Mouse (Mus musculus) CH12.LX (cell line): ENCODE data around the gene Zfp677. TPM values are rescaled to one million over a fixed set of nuclear protein-coding genes. Genes with fewer than 3 reads are reported as not detected.

Experiments
- DNase-seq: peaks from one replicate; pipeline ENCODE4 v3.0.0-alpha.2; 2013; ENCODE audit errors: extremely low read depth
- H3K27ac ChIP-seq: 2 replicates; pipeline ENCODE4 v1.5.1; 2012; ENCODE audit warnings: low read depth, mild to moderate bottlenecking, control low read depth, moderate library complexity; ENCODE audit not compliant: insufficient read depth
- H3K27me3 ChIP-seq: replicated peaks from 2 replicates; pipeline ENCODE3; 2012; ENCODE audit warnings: inconsistent platforms
- H3K36me3 ChIP-seq, 2 experiments: replicated peaks in 1 of 2; 2 replicates each; pipeline versions ENCODE3 to v1.6.1; 2012; ENCODE audit warnings: inconsistent platforms in 1 of 2, low read length in 1 of 2, mild to moderate bottlenecking in 1 of 2, mixed read lengths in 1 of 2, moderate library complexity in 1 of 2; ENCODE audit not compliant: control insufficient read depth in 1 of 2, insufficient read depth in 1 of 2
- H3K4me1 ChIP-seq, 2 experiments: 2 replicates each; pipeline ENCODE4 v1.6.1; 2012; ENCODE audit warnings: inconsistent platforms in 1 of 2, moderate library complexity in 1 of 2; ENCODE audit not compliant: insufficient read depth in 2 of 2, control insufficient read depth in 1 of 2
- H3K4me2 ChIP-seq: 2 replicates; pipeline ENCODE4 v1.6.1; 2012; ENCODE audit warnings: low read depth, mild to moderate bottlenecking, control low read depth; ENCODE audit not compliant: poor library complexity, insufficient read depth, severe bottlenecking
- H3K4me3 ChIP-seq, 3 experiments: fragments of 150-350 bp in 1 of 3; sonication (generic) in 1 of 3; replicated peaks in 1 of 3; 2 replicates each; pipeline versions ENCODE3 to v1.5.1; 2011 to 2012; ENCODE audit warnings: low read depth in 2 of 3, low read length in 2 of 3, mild to moderate bottlenecking in 2 of 3, moderate library complexity in 2 of 3, control low read depth in 1 of 3, improper control_type of control experiment in 1 of 3, inconsistent platforms in 1 of 3, mixed read lengths in 1 of 3; ENCODE audit not compliant: poor library complexity in 1 of 3
- H3K79me2 ChIP-seq: replicated peaks from 2 replicates; pipeline ENCODE4 v1.6.1; 2012; ENCODE audit warnings: mild to moderate bottlenecking, moderate library complexity; ENCODE audit not compliant: control insufficient read depth, poor library complexity, insufficient read depth, severe bottlenecking; ENCODE audit errors: extremely low read depth
- H3K9ac ChIP-seq: 2 replicates; pipeline ENCODE4 v1.6.1; 2012; ENCODE audit warnings: low read depth, mild to moderate bottlenecking, control low read depth, moderate library complexity; ENCODE audit not compliant: insufficient read depth
- H3K9me3 ChIP-seq: replicated peaks from 2 replicates; pipeline ENCODE3; 2012; ENCODE audit warnings: low read length, inconsistent platforms, mixed read lengths
- BHLHE40 ChIP-seq: IDR thresholded peaks from 2 replicates; pipeline ENCODE4 v1.6.1; 2011; ENCODE audit warnings: mild to moderate bottlenecking, low read depth, low read length, improper control_type of control experiment
- CHD1 ChIP-seq: IDR thresholded peaks from 2 replicates; pipeline ENCODE4 v1.6.1; 2012; ENCODE audit warnings: low read depth, low read length, improper control_type of control experiment, inconsistent platforms
- CHD2 ChIP-seq: IDR thresholded peaks from 2 replicates; pipeline ENCODE4 v1.6.1; 2011; ENCODE audit warnings: low read length, improper control_type of control experiment
- CTCF ChIP-seq, 2 experiments: IDR thresholded peaks in 1 of 2; conservative IDR thresholded peaks in 1 of 2; 2 replicates each; pipeline ENCODE4 v1.5.1; 2011 to 2012; ENCODE audit warnings: low read depth in 2 of 2, low read length in 2 of 2, improper control_type of control experiment in 1 of 2, inconsistent platforms in 1 of 2, mild to moderate bottlenecking in 1 of 2, moderate library complexity in 1 of 2
- E2F4 ChIP-seq: IDR thresholded peaks from 2 replicates; pipeline ENCODE4 v1.6.1; 2011; ENCODE audit warnings: low read depth, low read length, improper control_type of control experiment; ENCODE audit not compliant: insufficient replicate concordance
- ELF1 ChIP-seq: IDR thresholded peaks from 2 replicates; pipeline ENCODE4 v1.6.1; 2014; ENCODE audit warnings: low read depth, mild to moderate bottlenecking, inconsistent platforms, low read length, improper control_type of control experiment
- EP300 ChIP-seq: IDR thresholded peaks from 2 replicates; pipeline ENCODE4 v1.6.1; 2011; ENCODE audit warnings: low read length, improper control_type of control experiment
- ETS1 ChIP-seq: conservative IDR thresholded peaks from 2 replicates; pipeline ENCODE4 v1.6.1; 2012; ENCODE audit warnings: low read depth, mild to moderate bottlenecking, inconsistent platforms, low read length, improper control_type of control experiment, moderate library complexity
- GABPA ChIP-seq: IDR thresholded peaks from 2 replicates; pipeline ENCODE4 v1.6.1; 2012; ENCODE audit warnings: low read depth, low read length, improper control_type of control experiment, inconsistent platforms; ENCODE audit not compliant: insufficient replicate concordance
- HCFC1 ChIP-seq: IDR thresholded peaks from 2 replicates; pipeline ENCODE4 v1.6.1; 2012; ENCODE audit warnings: low read depth, mild to moderate bottlenecking, inconsistent platforms, low read length, improper control_type of control experiment
- JUN ChIP-seq: IDR thresholded peaks from 2 replicates; pipeline ENCODE4 v1.6.1; 2011; ENCODE audit warnings: low read depth, mild to moderate bottlenecking, low read length, improper control_type of control experiment, moderate library complexity; ENCODE audit not compliant: insufficient read depth
- MAFK ChIP-seq: IDR thresholded peaks from 2 replicates; pipeline ENCODE4 v1.6.1; 2011; ENCODE audit warnings: low read length, improper control_type of control experiment; ENCODE audit not compliant: insufficient replicate concordance
- MAX ChIP-seq: IDR thresholded peaks from 2 replicates; pipeline ENCODE4 v1.6.1; 2011; ENCODE audit warnings: low read length, improper control_type of control experiment
- MAZ ChIP-seq: IDR thresholded peaks from 2 replicates; pipeline ENCODE4 v1.6.1; 2012; ENCODE audit warnings: low read depth, mild to moderate bottlenecking, inconsistent platforms, low read length, improper control_type of control experiment, moderate library complexity
- MEF2A ChIP-seq: IDR thresholded peaks from 2 replicates; pipeline ENCODE4 v1.6.1; 2014; ENCODE audit warnings: low read depth, mild to moderate bottlenecking, inconsistent platforms, low read length, improper control_type of control experiment, borderline replicate concordance
- MXI1 ChIP-seq: IDR thresholded peaks from 2 replicates; pipeline ENCODE4 v1.6.1; 2011; ENCODE audit warnings: mild to moderate bottlenecking, low read depth, low read length, improper control_type of control experiment
- MYC ChIP-seq: IDR thresholded peaks from 2 replicates; pipeline ENCODE4 v1.6.1; 2011; ENCODE audit warnings: low read depth, mild to moderate bottlenecking, improper control_type of control experiment, low read length
- NRF1 ChIP-seq: IDR thresholded peaks from 2 replicates; pipeline ENCODE4 v1.6.1; 2014; ENCODE audit warnings: low read depth, mild to moderate bottlenecking, inconsistent platforms, low read length, improper control_type of control experiment, moderate library complexity
- PAX5 ChIP-seq: IDR thresholded peaks from 2 replicates; pipeline ENCODE4 v1.6.1; 2012; ENCODE audit warnings: low read length, inconsistent platforms, mixed read lengths
- POLR2A ChIP-seq: IDR thresholded peaks from 2 replicates; pipeline ENCODE4 v1.6.1; 2011; ENCODE audit warnings: low read depth, mild to moderate bottlenecking, improper control_type of control experiment, low read length
- POLR2AphosphoS2 ChIP-seq: IDR thresholded peaks from 2 replicates; pipeline ENCODE4 v1.6.1; 2011; ENCODE audit warnings: low read depth, low read length, improper control_type of control experiment
- RAD21 ChIP-seq: IDR thresholded peaks from 2 replicates; pipeline ENCODE4 v1.6.1; 2011; ENCODE audit warnings: low read depth, mild to moderate bottlenecking, low read length, improper control_type of control experiment, moderate library complexity
- RCOR1 ChIP-seq: conservative IDR thresholded peaks from 2 replicates; pipeline ENCODE4 v1.6.1; 2012; ENCODE audit warnings: low read depth, mild to moderate bottlenecking, inconsistent platforms, low read length, improper control_type of control experiment
- SMC3 ChIP-seq: IDR thresholded peaks from 2 replicates; pipeline ENCODE4 v1.6.1; 2011; ENCODE audit warnings: low read depth, low read length, improper control_type of control experiment
- TCF12 ChIP-seq: IDR thresholded peaks from 2 replicates; pipeline ENCODE4 v1.6.1; 2014; ENCODE audit warnings: low read depth, mild to moderate bottlenecking, inconsistent platforms, low read length, improper control_type of control experiment
- UBTF ChIP-seq: IDR thresholded peaks from 2 replicates; pipeline ENCODE4 v1.6.1; 2012; ENCODE audit warnings: low read depth, mild to moderate bottlenecking, inconsistent platforms, low read length, improper control_type of control experiment, moderate library complexity
- USF1 ChIP-seq: IDR thresholded peaks from 2 replicates; pipeline ENCODE4 v1.6.1; 2014; ENCODE audit warnings: low read depth, mild to moderate bottlenecking, inconsistent platforms, low read length, improper control_type of control experiment
- USF2 ChIP-seq: conservative IDR thresholded peaks from 2 replicates; pipeline ENCODE4 v1.6.1; 2011; ENCODE audit warnings: low read depth, low read length, improper control_type of control experiment
- ZC3H11A ChIP-seq: IDR thresholded peaks from 2 replicates; pipeline ENCODE4 v1.6.1; 2012; ENCODE audit warnings: low read depth, mild to moderate bottlenecking, inconsistent platforms, low read length, improper control_type of control experiment
- ZNF384 ChIP-seq: IDR thresholded peaks from 2 replicates; pipeline ENCODE4 v1.6.1; 2012; ENCODE audit warnings: low read depth, low read length, improper control_type of control experiment, inconsistent platforms
- dilution Hi-C: fragments of 300-500 bp; cut with MboI; formaldehyde crosslinking; loops from 2 replicates; pipeline ENCODE4 v1.14.3; 2020; ENCODE audit warnings: low sequenced_read_pairs; ENCODE audit not compliant: extremely low pct_unique_long_range_greater_than_20kb, extremely low pct_ligation_motif_present
- in situ Hi-C: fragments of 300-500 bp; cut with MboI; formaldehyde crosslinking; loops from 3 replicates; pipeline ENCODE4 v1.14.3; 2019; ENCODE audit warnings: low sequenced_read_pairs, low pct_ligation_motif_present, low pct_unique_long_range_greater_than_20kb, mixed read lengths
- polyA plus RNA-seq: library from polyadenylated mRNA; unstranded; fragments of >175 nt; gene quantifications from 2 replicates; pipeline ENCODE4 v1.2.1, GENCODE M21; 2012; ENCODE audit warnings: low read depth; ENCODE audit not compliant: insufficient read length
- total RNA-seq, 2 experiments: library from RNA; depleted of rRNA; stranded (reverse); fragments of 300-350 nt in 1 of 2; fragments of >200 nt in 1 of 2; gene quantifications; 2 replicates each; pipeline ENCODE4 v1.2.3; 2012 to 2014

Gene Zfp677
- total and polyA plus RNA-seq, 3 experiments = 1.4 to 4.1 (median 1.8) TPM

- TF ChIP-seq MYC = no peak
- no peak for TF ChIP-seq CHD2
- TF ChIP-seq NRF1 = no peak
- TF ChIP-seq MAZ = no peak
- no peak for TF ChIP-seq HCFC1
- no peak for TF ChIP-seq EP300
- TF ChIP-seq POLR2AphosphoS2 = no peak
- TF ChIP-seq BHLHE40 = peak; percentile 47
- TF ChIP-seq PAX5 = no peak
- peak; percentile 80 for TF ChIP-seq USF1
- no peak for TF ChIP-seq CHD1
- TF ChIP-seq ZNF384 = no peak
- no peak for TF ChIP-seq ZC3H11A
- no peak for TF ChIP-seq E2F4
- TF ChIP-seq ETS1 = no peak
- TF ChIP-seq MEF2A = no peak
- no peak for TF ChIP-seq SMC3
- TF ChIP-seq ELF1 = no peak
- TF ChIP-seq MAX = 0 out of 2 replicates have a peak, but pooled peaks have one; percentile 34
- TF ChIP-seq TCF12 = no peak
- TF ChIP-seq RCOR1 = no peak
- no peak for TF ChIP-seq GABPA
- no peak for TF ChIP-seq MXI1
- TF ChIP-seq USF2 = peak; percentile 69
- TF ChIP-seq JUN = no peak
- TF ChIP-seq UBTF = no peak
- TF ChIP-seq MAFK = no peak
- TF ChIP-seq POLR2A = no peak
- no peak for TF ChIP-seq CTCF (conservative IDR thresholded peaks at IDR 0.05 in 1 of 2, IDR thresholded peaks at IDR 0.05 in 1 of 2; ENCODE audit: low read depth in 2 of 2, low read length in 2 of 2)
- TF ChIP-seq RAD21 = no peak
- TF ChIP-seq, all 38 proteins: peak for 4
- Histone ChIP-seq H3K4me2 (peak overlapping the region; percentile 25; the same call in 1 of the 2 replicates), H3K4me3 (peak overlapping the region; percentile 52 to 66 (median 58)), H3K9me3 (no peaks in the 10 kb centered on the region), H3K4me1 (peaks cover 2 to 7% of the 10 kb centered on the region in 2 experiments; a peak in 2 of 4 replicates), H3K9ac (peak overlapping the region; percentile 40; the same call in 1 of the 2 replicates), H3K79me2 (no peaks in the 10 kb centered on the region), H3K27ac (no peak overlapping the region), H3K36me3 (no peaks in the 10 kb centered on the region), H3K27me3 (no peaks in the 10 kb centered on the region)
- in situ Hi-C loops (no loop called here), dilution Hi-C loops (no loop called here)
- DNase-seq = peak; percentile 24
Measured at GRCm38 (mm10) chr17:21384057-21384411, 486 bp downstream of the Zfp677 start.
